Mouse (Mus musculus) testis, postnatal 14 days (tissue): ENCODE data around the gene Xrcc1.

Experiments used
- DNase-seq: peaks from one replicate; pipeline ENCODE4 v3.0.0; 2021; ENCODE audit warnings: low spot score

Gene Xrcc1

GRCm38 (mm10) chr7:24565627-24566026 is 19.5 kb downstream of the Xrcc1 start:
- DNase-seq = no peak

GRCm38 (mm10) chr7:24566206-24566605 is 20.1 kb downstream of the Xrcc1 start:
- no peak for DNase-seq

- no peak for DNase-seq
These were observed 22.4 kb downstream of the Xrcc1 start for GRCm38 (mm10) chr7:24568512-24568911.

GRCm38 (mm10) chr7:24571071-24571470 is 25.0 kb downstream of the Xrcc1 start:
- DNase-seq = no peak

GRCm38 (mm10) chr7:24572455-24572854 is 26.4 kb downstream of the Xrcc1 start:
- DNase-seq = no peak

GRCm38 (mm10) chr7:24574224-24574796 is 28.2 kb downstream of the Xrcc1 start:
- DNase-seq = no peak

- no peak for DNase-seq
These were observed 31.7 kb downstream of the Xrcc1 start for GRCm38 (mm10) chr7:24577811-24578210.

- no peak for DNase-seq
These were observed 38.8 kb downstream of the Xrcc1 start for GRCm38 (mm10) chr7:24584876-24585275.

- DNase-seq = no peak
These were observed 39.9 kb downstream of the Xrcc1 start for GRCm38 (mm10) chr7:24585995-24586394.

- no peak for DNase-seq
These were observed 40.7 kb downstream of the Xrcc1 start for GRCm38 (mm10) chr7:24586828-24587227.

GRCm38 (mm10) chr7:24587330-24588105 is 41.4 kb downstream of the Xrcc1 start, which contains the start of the genes Ethe1 and Zfp575:
TSS of gene Ethe1 (plus strand) at chr7:24587543.
TSS of gene Zfp575 (minus strand) at chr7:24587641.
- DNase-seq = peak; percentile 62

- no peak for DNase-seq
These were observed 42.2 kb downstream of the Xrcc1 start for GRCm38 (mm10) chr7:24588336-24588735.

- DNase-seq = no peak
These were observed 45.6 kb downstream of the Xrcc1 start for GRCm38 (mm10) chr7:24591735-24592134.

GRCm38 (mm10) chr7:24592163-24592562 is 46.1 kb downstream of the Xrcc1 start:
- no peak for DNase-seq

- DNase-seq = no peak
These were observed 46.7 kb downstream of the Xrcc1 start for GRCm38 (mm10) chr7:24592781-24593180.

- no peak for DNase-seq
These were observed 47.7 kb downstream of the Xrcc1 start for GRCm38 (mm10) chr7:24593621-24594308.

- no peak for DNase-seq
These were observed 48.3 kb downstream of the Xrcc1 start for GRCm38 (mm10) chr7:24594309-24594803.

GRCm38 (mm10) chr7:24595464-24595863 is 49.4 kb downstream of the Xrcc1 start:
- no peak for DNase-seq

GRCm38 (mm10) chr7:24598121-24598520 is 52.0 kb downstream of the Xrcc1 start:
- DNase-seq = no peak

- no peak for DNase-seq
These were observed 53.4 kb downstream of the Xrcc1 start for GRCm38 (mm10) chr7:24599211-24600067.

- peak; percentile 90 for DNase-seq
These were observed 55.0 kb downstream of the Xrcc1 start for GRCm38 (mm10) chr7:24600941-24601597.
